In genomic region chr19:40518706-40519105, GRCm38 (mm10) we compare ENCODE assay signal across 14 mouse cellular contexts.
"Had no signal": no experiment of that assay in that cellular context is flagged by ENCODE, and none has a peak within 500 bp of the region (broad histone marks: within the 10 kb centered on the region; RNA-seq: fewer than 3 reads in every experiment).

No protein-coding gene starts in this region.

- H3K27ac ChIP-seq: midbrain, embryonic 10.5 days; midbrain, embryonic 13.5 days; midbrain, embryonic 15.5 days; neural tube, embryonic 12.5 days; stomach, embryonic 15.5 days; stomach, postnatal 0 days had no signal

- DNase-seq: lung, adult 18-20 months; lung, embryonic 14.5 days; lung, postnatal 10 days; lung, postnatal 4 days; right cerebral cortex, postnatal 14 days; thymus, adult 2 months; thymus, postnatal 25 days; thymus, postnatal 4 days had no signal

- H3K9me3 ChIP-seq: midbrain, embryonic 10.5 days; midbrain, embryonic 13.5 days; midbrain, embryonic 15.5 days; neural tube, embryonic 12.5 days; stomach, embryonic 15.5 days had no signal

- H3K4me1 ChIP-seq: midbrain, embryonic 10.5 days; midbrain, embryonic 13.5 days; midbrain, embryonic 15.5 days; stomach, embryonic 15.5 days had no signal

- H3K36me3 ChIP-seq: midbrain, embryonic 10.5 days; midbrain, embryonic 13.5 days; midbrain, embryonic 15.5 days; neural tube, embryonic 12.5 days; stomach, embryonic 15.5 days had no signal

- H3K4me2 ChIP-seq: lung, embryonic 14.5 days; midbrain, embryonic 13.5 days; midbrain, embryonic 15.5 days; neural tube, embryonic 12.5 days; stomach, embryonic 15.5 days had no signal

- H3K4me3 ChIP-seq: midbrain, embryonic 10.5 days; midbrain, embryonic 13.5 days; midbrain, embryonic 15.5 days; neural tube, embryonic 12.5 days; stomach, embryonic 15.5 days had no signal

- H3K9ac ChIP-seq: lung, embryonic 14.5 days; midbrain, embryonic 13.5 days; midbrain, embryonic 15.5 days; neural tube, embryonic 12.5 days; stomach, embryonic 15.5 days had no signal

- ATAC-seq: midbrain, embryonic 13.5 days; midbrain, embryonic 15.5 days had no signal

- H3K27me3 ChIP-seq: midbrain, embryonic 13.5 days; midbrain, embryonic 15.5 days; neural tube, embryonic 12.5 days; stomach, embryonic 15.5 days had no signal
